Mouse (Mus musculus) embryo, embryonic 11 days (tissue): ENCODE results near the gene Tjp3.

Experiments
- DNase-seq: peaks from one replicate; pipeline ENCODE4 v3.0.0-alpha.2; 2015

Gene Tjp3

DNA sequence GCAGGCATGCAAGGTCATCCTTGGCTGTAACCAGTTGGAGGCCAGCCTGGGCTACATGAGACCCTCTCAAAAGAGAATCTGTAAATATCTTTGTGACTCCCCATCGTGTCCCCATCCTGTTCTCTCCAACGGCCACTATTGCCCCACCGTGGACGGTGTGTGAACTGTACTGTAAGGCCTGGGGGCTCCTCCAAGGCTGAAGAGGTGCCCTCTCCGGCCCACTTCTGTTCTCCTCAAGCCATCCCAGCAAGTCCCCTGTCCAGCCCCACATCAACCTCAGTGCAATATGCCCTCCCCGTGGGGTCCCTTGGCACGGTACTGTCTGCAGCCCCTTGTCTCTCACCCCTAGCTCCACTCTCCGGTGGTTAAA, 27.9 kb upstream of the Tjp3 start:
- DNase-seq: no peak

DNA sequence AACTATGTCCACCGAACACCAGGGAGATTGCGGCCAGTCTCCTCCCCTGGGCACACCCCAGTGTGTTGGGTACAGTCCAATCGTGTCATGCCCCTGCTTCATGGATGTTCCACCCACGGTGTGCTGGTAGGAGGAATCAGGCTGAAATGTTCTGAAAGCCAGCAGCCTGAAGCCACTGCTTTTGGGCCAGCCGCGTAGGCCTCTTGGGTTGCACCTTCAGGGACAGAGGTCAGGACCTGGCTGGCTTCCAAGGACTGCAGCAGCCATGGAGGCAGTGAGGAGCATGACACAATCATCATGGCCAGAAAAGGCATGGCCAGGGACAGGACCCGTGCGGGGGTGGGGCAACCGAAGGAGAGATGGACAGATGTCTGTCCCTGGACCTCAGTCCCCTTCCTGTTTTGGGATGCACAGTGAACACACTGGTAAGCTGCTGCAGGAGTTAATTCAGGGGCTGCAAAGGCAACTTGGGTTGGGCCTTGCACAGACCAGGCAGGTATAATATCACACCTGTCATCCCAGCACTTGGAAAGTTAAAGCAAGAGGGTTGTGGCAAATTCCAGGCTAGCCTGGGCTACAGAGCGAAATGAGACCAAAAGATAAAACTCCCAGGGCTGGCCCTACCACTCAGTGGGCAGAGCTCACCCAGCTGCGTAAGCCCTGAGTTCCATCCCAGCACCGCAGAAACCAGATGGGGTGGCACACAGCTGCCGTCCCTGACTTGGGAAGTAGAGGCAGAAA, 27.4 kb upstream of the Tjp3 start:
- no peak for DNase-seq

DNA sequence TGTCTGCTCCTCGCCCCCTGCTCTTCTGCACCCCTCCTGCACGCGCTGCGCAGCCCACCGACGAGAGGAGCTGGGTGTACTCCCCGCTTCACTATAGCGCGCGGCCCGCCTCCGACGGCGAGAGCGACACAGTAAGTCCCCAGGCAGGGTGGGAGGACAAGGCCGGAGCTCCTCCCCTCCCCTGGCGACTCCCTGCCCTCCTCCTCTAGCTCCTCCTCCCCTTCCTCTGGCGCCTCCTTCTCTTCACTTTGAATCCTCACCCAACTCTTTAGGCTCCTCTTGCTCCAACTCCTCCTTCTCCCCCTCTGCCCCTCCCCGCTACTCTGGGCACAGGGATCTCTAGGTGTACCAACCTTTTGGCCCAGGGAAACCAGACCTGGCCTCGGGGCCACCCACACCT, 25.9 kb upstream of the Tjp3 start:
- DNase-seq: peak; percentile 65

GRCm38 (mm10) chr10:81316338-81317060, 25.1 kb upstream of the Tjp3 start:
- peak; percentile 55 for DNase-seq

GRCm38 (mm10) chr10:81315587-81315986, 24.2 kb upstream of the Tjp3 start:
- DNase-seq: no peak

GRCm38 (mm10) chr10:81314201-81314600, 22.8 kb upstream of the Tjp3 start:
- DNase-seq: no peak

- no peak for DNase-seq
Observed at GRCm38 (mm10) chr10:81313581-81313980, 22.2 kb upstream of the Tjp3 start.

- DNase-seq: no peak
Observed at GRCm38 (mm10) chr10:81309571-81309970, 18.2 kb upstream of the Tjp3 start.

DNA sequence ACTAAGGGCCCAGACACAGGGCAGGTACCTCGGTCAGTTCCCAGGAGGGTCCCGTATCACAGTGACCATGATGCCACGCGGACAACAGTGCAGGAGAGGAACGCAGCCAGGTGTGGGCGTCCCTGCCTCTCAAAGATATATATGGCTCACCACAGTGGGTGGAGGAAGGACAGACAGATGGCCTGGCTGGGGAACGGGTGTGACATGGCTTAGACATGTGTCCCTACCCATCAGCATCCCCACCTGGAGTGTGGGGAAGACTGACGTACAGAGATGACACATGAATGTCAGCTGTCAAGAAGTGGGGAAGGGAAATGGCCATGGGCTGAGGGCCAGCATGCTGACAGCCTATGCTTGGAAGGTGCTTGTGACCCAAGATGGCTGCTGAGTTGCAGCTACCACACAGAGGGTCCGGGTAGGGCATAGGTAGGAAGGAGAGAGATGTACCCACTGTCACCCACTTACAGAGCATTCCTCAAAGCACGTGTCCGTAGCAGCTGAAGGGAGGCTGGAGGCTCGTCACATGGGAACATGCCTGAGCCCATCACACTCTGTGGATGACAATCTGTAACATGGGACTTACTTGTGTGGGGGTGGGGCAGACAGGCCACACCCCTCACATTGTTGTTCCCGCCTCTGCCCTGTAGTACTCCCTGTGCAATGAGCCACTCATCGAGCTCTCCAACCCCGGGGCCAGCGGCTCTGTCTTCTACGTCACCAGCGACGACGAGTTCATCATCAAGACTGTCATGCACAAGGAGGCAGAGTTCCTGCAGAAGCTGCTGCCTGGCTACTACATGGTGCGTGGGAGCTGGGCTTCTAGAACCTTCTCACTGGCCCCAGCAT, 15.7 kb upstream of the Tjp3 start:
- no peak for DNase-seq

- DNase-seq: no peak
Observed at GRCm38 (mm10) chr10:81306173-81306668, 14.8 kb upstream of the Tjp3 start.

GRCm38 (mm10) chr10:81305663-81306062, 14.3 kb upstream of the Tjp3 start:
- DNase-seq: no peak

- DNase-seq: peak; percentile 64
Observed at GRCm38 (mm10) chr10:81304597-81305238, 13.3 kb upstream of the Tjp3 start.

- DNase-seq: no peak
Observed at GRCm38 (mm10) chr10:81303761-81304160, 12.4 kb upstream of the Tjp3 start.

DNA sequence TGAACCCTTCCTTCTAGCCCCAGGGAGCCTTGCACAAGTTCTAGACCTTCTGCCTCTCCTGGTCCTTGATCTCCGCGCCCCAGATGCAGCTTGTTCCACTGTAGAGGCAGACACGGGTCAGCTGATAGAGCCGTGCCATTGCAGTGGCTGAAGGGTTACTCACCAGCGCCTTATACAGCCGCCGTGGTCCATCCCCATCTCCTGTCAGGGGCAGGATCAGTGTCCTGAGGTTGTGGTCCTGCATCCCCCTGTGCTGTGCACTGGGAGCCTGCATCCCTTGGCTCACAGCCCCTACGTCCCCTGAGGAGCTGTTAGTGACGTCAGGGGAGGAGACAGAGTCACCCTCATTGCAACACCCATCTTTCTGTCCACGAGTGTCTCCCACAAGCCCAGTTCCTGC, 11.9 kb upstream of the Tjp3 start:
- DNase-seq: no peak

GRCm38 (mm10) chr10:81302781-81303218, 11.4 kb upstream of the Tjp3 start:
- DNase-seq: no peak

- DNase-seq: no peak
Observed at GRCm38 (mm10) chr10:81302288-81302687, 10.9 kb upstream of the Tjp3 start.

DNA sequence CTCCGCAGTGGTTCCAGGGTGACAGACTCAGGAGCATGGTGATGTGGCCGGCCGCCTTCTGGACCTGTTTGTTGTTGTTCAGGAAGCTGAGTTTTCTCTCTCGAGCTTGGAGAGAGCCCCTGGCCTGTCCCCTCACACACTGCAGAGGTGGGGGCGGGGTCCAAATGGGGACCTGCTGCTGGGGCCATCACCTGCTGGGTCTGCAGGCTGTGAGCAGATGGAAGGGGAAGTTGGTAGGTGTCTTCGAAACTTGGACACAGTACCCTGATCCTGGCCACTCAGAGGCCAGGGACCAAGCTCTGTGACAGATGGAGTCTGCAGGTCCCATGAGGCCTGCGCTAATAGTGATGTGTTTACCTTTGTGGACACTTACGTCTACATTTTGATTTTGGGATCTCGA, 9.9 kb upstream of the Tjp3 start:
- DNase-seq: no peak

DNA sequence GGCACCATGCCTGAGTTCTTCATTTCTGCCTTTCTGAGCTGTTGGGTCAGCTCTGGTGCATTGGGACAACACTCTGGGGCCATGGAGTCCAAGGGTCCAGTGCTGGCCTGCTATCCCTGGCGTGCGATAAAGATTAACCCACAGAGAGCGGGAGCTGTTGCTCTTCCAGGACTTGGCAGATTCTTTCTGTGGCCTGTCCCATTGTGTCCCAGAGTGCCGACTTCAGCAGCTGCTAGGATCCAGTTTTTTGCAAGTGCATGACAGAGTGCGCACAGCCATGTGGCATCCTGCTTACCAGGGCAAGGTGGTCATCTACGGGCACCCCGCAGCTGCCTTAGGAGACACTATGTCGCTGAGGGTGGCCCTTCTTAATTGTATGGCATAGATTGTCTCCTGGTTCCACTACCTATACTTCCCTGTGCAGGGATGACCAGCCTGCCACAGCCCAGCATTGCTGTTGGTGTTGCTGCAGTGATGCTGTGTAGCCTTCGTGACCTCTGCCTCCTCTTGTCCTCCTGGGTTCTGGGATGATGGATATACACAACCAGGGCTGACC, 9.0 kb upstream of the Tjp3 start:
- DNase-seq: no peak

DNA sequence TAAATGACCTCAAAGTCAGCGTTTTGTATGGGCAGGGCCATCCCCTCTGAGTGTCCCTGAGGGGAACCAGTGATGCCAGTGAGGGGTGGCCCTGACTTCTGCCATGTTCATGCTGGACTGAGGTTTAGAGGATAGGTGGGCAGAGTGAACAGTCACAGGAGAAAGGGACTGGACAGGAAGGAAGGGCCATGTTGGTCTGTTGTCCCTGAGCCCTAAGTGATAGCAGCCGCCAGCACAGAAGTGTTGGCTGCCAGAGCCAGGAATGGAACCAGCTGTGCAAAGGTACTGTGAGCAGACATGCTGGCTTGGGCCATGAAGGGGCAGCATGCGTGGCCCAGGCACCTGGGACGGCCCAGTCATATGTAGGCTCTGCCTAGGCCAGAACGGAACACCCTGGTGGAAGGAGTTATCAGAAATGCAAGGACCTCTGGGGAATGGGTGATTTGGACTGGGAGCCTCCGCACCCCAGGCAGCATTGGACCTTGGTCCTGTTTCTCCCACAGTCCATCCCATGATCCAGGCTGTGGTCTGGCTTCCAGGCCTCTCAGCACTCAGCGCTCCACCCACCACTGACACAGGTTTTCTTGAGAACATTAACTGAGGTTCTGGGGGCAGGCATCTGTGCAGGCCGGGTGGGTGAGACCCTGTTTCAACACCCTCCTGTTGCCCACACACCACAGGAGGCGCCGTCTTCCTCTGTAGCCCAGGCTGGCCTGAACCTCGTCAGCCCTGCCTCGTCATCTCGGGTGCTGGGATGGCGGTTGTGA, 8.4 kb upstream of the Tjp3 start:
- DNase-seq: no peak

GRCm38 (mm10) chr10:81298369-81299100, 7.2 kb upstream of the Tjp3 start:
- DNase-seq: no peak

- DNase-seq: no peak
Observed at GRCm38 (mm10) chr10:81297845-81298244, 6.5 kb upstream of the Tjp3 start.
